Mouse (Mus musculus): ENCODE results near the gene Ank2. TPM values are rescaled to one million over a fixed set of nuclear protein-coding genes. Genes with fewer than 3 reads are reported as not detected.
A peak's percentile ranks its signal among the peaks of the same experiment; 100 is the strongest.
"Not testable (repeated sequence)": the region's sequence is repeated elsewhere in the genome, so short reads cannot be mapped to it uniquely, and the experiment has no call there.

Gene Ank2
- polyA plus RNA-seq, 1 experiment from 2014 or later, result 211 TPM

GRCm38 (mm10) chr3:127345860-127346459 is 153.2 kb downstream of the Ank2 start:
- no peak overlapping the region for H3K9ac ChIP-seq (replicated peaks; ENCODE audit: low read length)
- H3K4me3 ChIP-seq (replicated peaks; ENCODE audit: low read depth, low read length), result no peak overlapping the region
- ATAC-seq (ENCODE audit: low FRiP score, low TSS enrichment), result no peak
- no peaks in the 10 kb centered on the region for H3K36me3 ChIP-seq (ENCODE audit: control insufficient read depth, insufficient read depth, low read length)
- DNase-seq, result no peak
- WGBS, result 58% methylated on average over 8 of the region's 8 CpGs
- H3K4me2 ChIP-seq (ENCODE audit: low read length), result no peak overlapping the region
- H3K27me3 ChIP-seq (ENCODE audit: control insufficient read depth, insufficient read depth, low read length), result no peaks in the 10 kb centered on the region
- no peaks in the 10 kb centered on the region for H3K4me1 ChIP-seq (ENCODE audit: control insufficient read depth, insufficient read depth, low read length)
- no peaks in the 10 kb centered on the region for H3K9me3 ChIP-seq (ENCODE audit: control insufficient read depth, low read length)
- no peak overlapping the region for H3K27ac ChIP-seq (replicated peaks; ENCODE audit: low read depth, low read length)

GRCm38 (mm10) chr3:127341300-127341699 is 157.8 kb downstream of the Ank2 start:
- Histone ChIP-seq H3K4me2 (ENCODE audit: low read length) (no peak overlapping the region), H3K9ac (replicated peaks; ENCODE audit: low read length) (no peak overlapping the region), H3K4me1 (ENCODE audit: control insufficient read depth, insufficient read depth, low read length) (no peaks in the 10 kb centered on the region), H3K27me3 (ENCODE audit: control insufficient read depth, insufficient read depth, low read length) (no peaks in the 10 kb centered on the region), H3K9me3 (ENCODE audit: control insufficient read depth, low read length) (no peaks in the 10 kb centered on the region), H3K36me3 (ENCODE audit: control insufficient read depth, insufficient read depth, low read length) (no peaks in the 10 kb centered on the region), H3K4me3 (replicated peaks; ENCODE audit: low read depth, low read length) (no peak overlapping the region), H3K27ac (replicated peaks; ENCODE audit: low read depth, low read length) (no peak overlapping the region)
- 86% methylated on average over 2 of the region's 2 CpGs for WGBS
- DNase-seq, result no peak
- no peak for ATAC-seq (ENCODE audit: low FRiP score, low TSS enrichment)

DNA sequence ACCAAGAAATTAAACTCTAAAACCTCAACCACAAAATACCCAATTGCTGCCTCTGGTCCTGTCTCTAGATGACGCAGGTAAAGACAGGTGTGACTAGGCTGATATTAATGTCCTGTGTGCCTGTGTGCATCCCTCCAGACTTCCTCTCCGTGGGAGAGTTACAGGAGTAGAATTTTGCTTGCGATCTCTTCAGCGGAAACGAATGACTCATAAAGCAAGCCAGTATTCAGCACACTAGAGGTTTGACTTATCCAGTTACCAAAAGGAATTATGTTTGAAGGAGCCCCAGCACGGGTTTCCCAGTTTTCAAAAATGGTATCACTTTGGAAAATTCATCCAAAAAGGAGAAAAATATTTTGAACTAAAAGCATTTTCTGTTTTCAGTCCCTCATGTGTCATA is 164.3 kb downstream of the Ank2 start:
- Histone ChIP-seq H3K4me3 (replicated peaks; ENCODE audit: low read depth, low read length) (no peak overlapping the region), H3K4me1 (ENCODE audit: control insufficient read depth, insufficient read depth, low read length) (no peaks in the 10 kb centered on the region), H3K9me3 (ENCODE audit: control insufficient read depth, low read length) (no peaks in the 10 kb centered on the region), H3K27ac (replicated peaks; ENCODE audit: low read depth, low read length) (no peak overlapping the region), H3K4me2 (ENCODE audit: low read length) (no peak overlapping the region), H3K36me3 (ENCODE audit: control insufficient read depth, insufficient read depth, low read length) (no peaks in the 10 kb centered on the region), H3K9ac (replicated peaks; ENCODE audit: low read length) (no peak overlapping the region), H3K27me3 (ENCODE audit: control insufficient read depth, insufficient read depth, low read length) (no peaks in the 10 kb centered on the region)
- 92% methylated on average over 6 of the region's 6 CpGs for WGBS
- DNase-seq (no peak), ATAC-seq (ENCODE audit: low FRiP score, low TSS enrichment) (no peak)

DNA sequence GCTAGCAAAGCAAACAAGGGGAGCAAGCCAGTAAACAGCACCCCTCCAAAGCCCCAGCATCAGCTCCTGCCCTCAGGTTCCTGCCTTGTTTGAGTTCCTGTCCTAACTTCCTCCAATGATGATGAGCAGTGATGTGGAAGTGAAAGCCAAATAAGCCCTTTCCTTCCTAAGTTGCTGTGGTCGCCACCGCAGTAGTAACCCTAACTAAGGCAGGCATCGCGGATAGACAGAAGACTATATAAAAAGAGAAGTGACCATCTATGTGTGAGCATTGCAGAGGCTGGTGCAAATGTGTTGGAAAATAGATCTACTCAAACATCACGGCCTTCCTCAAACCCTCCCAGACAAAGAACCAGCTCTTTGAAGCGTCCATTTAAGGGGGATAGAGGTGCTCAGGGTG is 167.6 kb downstream of the Ank2 start:
- WGBS, result 94% methylated on average over 6 of the region's 6 CpGs
- no peak overlapping the region for H3K9ac ChIP-seq (replicated peaks; ENCODE audit: low read length)
- no peaks in the 10 kb centered on the region for H3K36me3 ChIP-seq (ENCODE audit: control insufficient read depth, insufficient read depth, low read length)
- H3K4me2 ChIP-seq (ENCODE audit: low read length), result no peak overlapping the region
- H3K27ac ChIP-seq (replicated peaks; ENCODE audit: low read depth, low read length), result no peak overlapping the region
- H3K9me3 ChIP-seq (ENCODE audit: control insufficient read depth, low read length), result no peaks in the 10 kb centered on the region
- DNase-seq, result no peak
- no peaks in the 10 kb centered on the region for H3K4me1 ChIP-seq (ENCODE audit: control insufficient read depth, insufficient read depth, low read length)
- ATAC-seq (ENCODE audit: low FRiP score, low TSS enrichment), result no peak
- H3K27me3 ChIP-seq (ENCODE audit: control insufficient read depth, insufficient read depth, low read length), result no peaks in the 10 kb centered on the region
- no peak overlapping the region for H3K4me3 ChIP-seq (replicated peaks; ENCODE audit: low read depth, low read length)

GRCm38 (mm10) chr3:127326355-127326754 is 172.8 kb downstream of the Ank2 start:
- WGBS, result 88% methylated on average over 8 of the region's 8 CpGs
- no peak for ATAC-seq (ENCODE audit: low FRiP score, low TSS enrichment)
- no peaks in the 10 kb centered on the region for H3K36me3 ChIP-seq (ENCODE audit: control insufficient read depth, insufficient read depth, low read length)

DNA sequence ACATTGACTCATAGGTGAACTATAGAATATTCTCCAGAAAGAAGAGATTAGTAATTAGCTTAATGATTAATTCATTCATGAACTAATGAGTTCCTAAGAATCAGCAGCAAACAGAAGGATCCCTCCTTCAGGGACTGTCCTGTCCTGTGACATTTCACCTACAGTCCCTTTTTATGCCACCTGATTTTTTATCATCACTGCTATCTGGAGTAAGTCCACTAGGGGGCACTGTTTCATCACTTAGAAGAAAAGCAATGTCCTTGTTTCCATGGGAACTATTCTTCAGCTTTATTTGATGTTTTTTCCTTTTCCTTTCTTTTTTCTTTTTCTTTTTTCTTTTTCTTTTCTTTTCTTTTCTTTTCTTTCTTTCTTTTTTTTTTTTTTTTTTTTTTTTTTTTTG is 176.3 kb downstream of the Ank2 start:
- Histone ChIP-seq H3K4me1 (ENCODE audit: control insufficient read depth, insufficient read depth, low read length) (no peaks in the 10 kb centered on the region), H3K4me2 (ENCODE audit: low read length) (no peak overlapping the region), H3K27me3 (ENCODE audit: control insufficient read depth, insufficient read depth, low read length) (no peaks in the 10 kb centered on the region), H3K27ac (replicated peaks; ENCODE audit: low read depth, low read length) (no peak overlapping the region), H3K9me3 (ENCODE audit: control insufficient read depth, low read length) (no peaks in the 10 kb centered on the region), H3K4me3 (replicated peaks; ENCODE audit: low read depth, low read length) (no peak overlapping the region), H3K9ac (replicated peaks; ENCODE audit: low read length) (no peak overlapping the region), H3K36me3 (ENCODE audit: control insufficient read depth, insufficient read depth, low read length) (no peaks in the 10 kb centered on the region)
- ATAC-seq (ENCODE audit: low FRiP score, low TSS enrichment), result no peak
- DNase-seq, result peak; percentile 87

More at GRCm38 (mm10) chr3:127326355-127326754, 172.8 kb downstream of the Ank2 start:
- H3K4me2 ChIP-seq (ENCODE audit: low read length), result no peak overlapping the region
- no peaks in the 10 kb centered on the region for H3K9me3 ChIP-seq (ENCODE audit: control insufficient read depth, low read length)
- no peak overlapping the region for H3K27ac ChIP-seq (replicated peaks; ENCODE audit: low read depth, low read length)
- H3K4me1 ChIP-seq (ENCODE audit: control insufficient read depth, insufficient read depth, low read length), result no peaks in the 10 kb centered on the region
- no peak overlapping the region for H3K4me3 ChIP-seq (replicated peaks; ENCODE audit: low read depth, low read length)
- no peaks in the 10 kb centered on the region for H3K27me3 ChIP-seq (ENCODE audit: control insufficient read depth, insufficient read depth, low read length)
- H3K9ac ChIP-seq (replicated peaks; ENCODE audit: low read length), result no peak overlapping the region
- DNase-seq, result no peak

DNA sequence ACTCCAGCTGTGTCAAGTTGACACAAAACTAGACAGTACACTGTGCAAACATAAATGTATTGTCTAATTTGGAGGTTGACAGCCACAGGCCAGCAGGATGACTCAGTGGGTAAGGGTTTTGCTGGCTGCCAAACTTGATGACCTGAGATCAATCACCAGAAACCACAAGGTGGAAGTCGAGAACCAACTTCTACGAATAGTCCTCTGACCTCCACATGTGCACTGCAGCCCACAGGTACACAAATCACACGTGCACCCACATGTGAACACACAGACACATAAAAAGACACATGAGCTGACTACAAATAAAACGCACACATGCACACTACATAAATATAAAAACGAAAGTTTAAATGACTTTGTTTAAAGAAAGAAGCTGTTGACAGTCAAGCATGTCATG is 177.5 kb downstream of the Ank2 start:
- Histone ChIP-seq H3K27ac (replicated peaks; ENCODE audit: low read depth, low read length) (no peak overlapping the region), H3K4me2 (ENCODE audit: low read length) (no peak overlapping the region), H3K27me3 (ENCODE audit: control insufficient read depth, insufficient read depth, low read length) (no peaks in the 10 kb centered on the region), H3K9ac (replicated peaks; ENCODE audit: low read length) (no peak overlapping the region), H3K4me1 (ENCODE audit: control insufficient read depth, insufficient read depth, low read length) (no peaks in the 10 kb centered on the region), H3K9me3 (ENCODE audit: control insufficient read depth, low read length) (no peaks in the 10 kb centered on the region), H3K4me3 (replicated peaks; ENCODE audit: low read depth, low read length) (no peak overlapping the region), H3K36me3 (ENCODE audit: control insufficient read depth, insufficient read depth, low read length) (no peaks in the 10 kb centered on the region)
- DNase-seq (no peak), ATAC-seq (ENCODE audit: low FRiP score, low TSS enrichment) (no peak)
- 89% methylated on average over 5 of the region's 5 CpGs for WGBS

- not testable (repeated sequence) for H3K9me3 ChIP-seq (ENCODE audit: control insufficient read depth, low read length); H3K9ac ChIP-seq (replicated peaks; ENCODE audit: low read length); ATAC-seq (ENCODE audit: low FRiP score, low TSS enrichment); H3K36me3 ChIP-seq (ENCODE audit: control insufficient read depth, insufficient read depth, low read length); H3K27me3 ChIP-seq (ENCODE audit: control insufficient read depth, insufficient read depth, low read length); DNase-seq; H3K4me3 ChIP-seq (replicated peaks; ENCODE audit: low read depth, low read length); H3K4me2 ChIP-seq (ENCODE audit: low read length); H3K27ac ChIP-seq (replicated peaks; ENCODE audit: low read depth, low read length); H3K4me1 ChIP-seq (ENCODE audit: control insufficient read depth, insufficient read depth, low read length)
- 91% methylated on average over 5 of the region's 5 CpGs for WGBS
These were observed 178.1 kb downstream of the Ank2 start for GRCm38 (mm10) chr3:127321031-127321430.

DNA sequence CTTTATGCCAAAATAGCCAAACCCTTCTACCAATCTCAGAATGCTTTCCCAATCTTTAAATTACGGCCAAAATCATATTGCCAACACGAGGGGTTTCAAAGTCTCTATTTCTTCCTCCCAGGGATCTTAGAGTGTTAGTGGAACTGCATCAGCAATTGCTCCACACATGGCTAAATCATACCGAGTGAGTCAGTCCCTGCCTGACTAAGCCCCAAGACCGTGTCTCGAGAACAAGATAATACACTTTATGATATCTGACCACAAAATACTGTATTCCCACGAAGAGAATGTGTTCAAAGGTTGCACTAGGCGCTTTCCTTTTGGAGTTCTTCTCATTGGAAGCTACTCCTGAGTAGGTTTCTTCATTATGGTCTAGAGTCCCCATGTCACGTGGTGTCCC is 178.8 kb downstream of the Ank2 start:
- no peak overlapping the region for H3K9ac ChIP-seq (replicated peaks; ENCODE audit: low read length)
- no peak for ATAC-seq (ENCODE audit: low FRiP score, low TSS enrichment)

More for the DNA sequence above, 178.8 kb downstream of the Ank2 start:
- Histone ChIP-seq H3K27ac (replicated peaks; ENCODE audit: low read depth, low read length) (no peak overlapping the region), H3K27me3 (ENCODE audit: control insufficient read depth, insufficient read depth, low read length) (no peaks in the 10 kb centered on the region), H3K4me2 (ENCODE audit: low read length) (no peak overlapping the region), H3K4me3 (replicated peaks; ENCODE audit: low read depth, low read length) (no peak overlapping the region), H3K4me1 (ENCODE audit: control insufficient read depth, insufficient read depth, low read length) (no peaks in the 10 kb centered on the region), H3K36me3 (ENCODE audit: control insufficient read depth, insufficient read depth, low read length) (no peaks in the 10 kb centered on the region), H3K9me3 (ENCODE audit: control insufficient read depth, low read length) (no peaks in the 10 kb centered on the region)
- DNase-seq, result no peak
- 89% methylated on average over 8 of the region's 8 CpGs for WGBS
